Mouse (Mus musculus) layer of hippocampus, adult 9-11 months (tissue): ENCODE measurements around the gene Prr3.
"Not testable (repeated sequence)": the region's sequence is repeated elsewhere in the genome, so short reads cannot be mapped to it uniquely, and the experiment has no call there.

Experiments
- DNase-seq: peaks from one replicate; pipeline ENCODE4 v3.0.0; 2022

The Prr3 gene

GRCm38 (mm10) chr17:35935763-35936162, 44.3 kb downstream of the Prr3 start:
- DNase-seq = not testable (repeated sequence)

DNA sequence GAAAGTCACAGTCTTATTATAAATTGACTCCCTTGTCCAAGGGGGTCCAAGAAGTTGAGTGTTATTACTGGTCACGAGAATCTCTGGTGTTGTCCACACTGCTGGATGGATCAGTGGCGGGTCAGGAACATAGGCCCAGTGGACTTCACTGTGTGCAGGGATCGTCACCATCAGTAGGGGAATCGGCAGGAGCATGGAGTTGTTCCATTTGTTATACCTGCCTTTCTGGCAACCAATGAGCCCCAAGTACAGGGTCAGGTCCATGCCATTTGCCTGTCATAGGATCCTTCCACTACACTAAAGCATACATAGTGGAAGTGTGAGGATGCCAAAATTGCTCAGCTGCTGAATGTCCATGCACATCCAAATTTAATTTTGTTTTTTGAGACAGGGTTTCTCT, 47.4 kb downstream of the Prr3 start:
- DNase-seq = no peak

DNA sequence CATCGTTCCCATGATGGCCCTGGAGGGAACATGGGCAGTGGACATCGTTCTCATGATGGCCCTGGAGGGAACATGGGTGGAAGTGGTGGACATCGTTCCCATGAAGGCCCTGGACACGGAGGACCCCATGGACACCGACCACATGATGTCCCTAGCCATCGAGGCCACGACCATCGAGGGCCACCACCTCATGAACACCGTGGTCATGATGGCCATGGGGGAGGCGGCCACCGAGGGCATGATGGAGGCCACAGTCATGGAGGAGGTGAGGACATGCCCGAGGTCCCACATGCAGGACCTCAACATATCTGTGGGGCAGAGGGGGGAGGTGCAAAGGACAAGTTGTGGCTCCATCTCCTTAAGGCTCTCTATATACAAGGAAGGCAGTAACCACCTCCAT, 49.4 kb downstream of the Prr3 start:
- DNase-seq = no peak

- DNase-seq = no peak
These were observed 50.5 kb downstream of the Prr3 start for GRCm38 (mm10) chr17:35929534-35929933.

GRCm38 (mm10) chr17:35927471-35927870, 52.6 kb downstream of the Prr3 start:
- DNase-seq = no peak

DNA sequence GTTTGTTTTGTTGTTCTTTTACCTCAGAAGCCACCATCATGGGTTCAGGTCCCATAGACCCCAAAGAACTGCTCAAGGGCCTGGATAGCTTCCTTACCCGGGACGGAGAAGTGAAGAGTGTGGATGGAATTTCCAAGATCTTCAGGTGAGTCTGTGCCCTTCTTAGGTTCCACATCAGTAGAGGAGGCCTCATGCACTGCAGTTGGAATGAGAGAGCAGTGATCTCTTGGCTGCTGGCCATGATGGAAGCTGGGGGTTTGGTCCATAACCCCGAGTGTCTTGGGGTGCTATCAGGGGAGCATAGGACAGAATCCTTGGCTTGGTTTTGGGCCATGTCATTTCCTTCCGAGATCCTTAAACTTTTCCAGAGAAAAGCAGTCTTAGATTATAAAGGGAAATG, 56.8 kb downstream of the Prr3 start:
- no peak for DNase-seq

GRCm38 (mm10) chr17:35922566-35922965, 57.5 kb downstream of the Prr3 start:
- no peak for DNase-seq
